Mouse (Mus musculus) G1E (cell line): ENCODE results near the gene Stim2. TPM values are rescaled to one million over a fixed set of nuclear protein-coding genes. Genes with fewer than 3 reads are reported as not detected.

ENCODE experiments used
- ATAC-seq: 2 replicates; pipeline ENCODE4 v1.8.0; 2016; ENCODE audit warnings: mild to moderate bottlenecking; ENCODE audit not compliant: insufficient number of reproducible peaks, poor library complexity, low FRiP score, severe bottlenecking; ENCODE audit errors: extremely low read depth
- DNase-seq: peaks from one replicate; pipeline ENCODE4 v3.0.0; 2012; ENCODE audit warnings: low spot score
- H3K27me3 ChIP-seq: 2 replicates; pipeline ENCODE4 v1.6.1; 2012; ENCODE audit warnings: mild to moderate bottlenecking, low read length, inconsistent platforms; ENCODE audit not compliant: insufficient read depth
- H3K36me3 ChIP-seq: replicated peaks from 2 replicates; pipeline ENCODE3; 2012; ENCODE audit warnings: mild to moderate bottlenecking, inconsistent platforms
- H3K4me1 ChIP-seq: 2 replicates; pipeline ENCODE4 v1.6.1; 2012; ENCODE audit warnings: low read depth, low read length, inconsistent platforms, mixed read lengths; ENCODE audit not compliant: insufficient read depth
- H3K4me3 ChIP-seq: 2 replicates; pipeline ENCODE4 v1.5.1; 2012; ENCODE audit warnings: low read depth, mild to moderate bottlenecking, inconsistent platforms, low read length, moderate library complexity, mixed read lengths
- H3K9me3 ChIP-seq: replicated peaks from 2 replicates; pipeline ENCODE4 v1.6.1; 2012; ENCODE audit warnings: inconsistent platforms
- CTCF ChIP-seq: IDR thresholded peaks from 2 replicates; pipeline ENCODE4 v1.5.1; 2012; ENCODE audit warnings: low read depth, low read length, inconsistent platforms, mixed read lengths
- GATA1 ChIP-seq: IDR thresholded peaks from 2 replicates; pipeline ENCODE4 v1.6.1; 2012; ENCODE audit warnings: borderline replicate concordance, low read length, inconsistent platforms, mixed read lengths
- GATA2 ChIP-seq: IDR thresholded peaks from 2 replicates; pipeline ENCODE4 v1.6.1; 2012; ENCODE audit warnings: low read depth, low read length, inconsistent platforms, borderline replicate concordance
- POLR2AphosphoS5 ChIP-seq: IDR thresholded peaks from 2 replicates; pipeline ENCODE4 v1.6.1; 2012; ENCODE audit warnings: low read depth, low read length, inconsistent platforms; ENCODE audit not compliant: insufficient replicate concordance
- TAL1 ChIP-seq: conservative IDR thresholded peaks from 2 replicates; pipeline ENCODE4 v1.6.1; 2012; ENCODE audit warnings: low read depth, low read length, inconsistent platforms, mixed read lengths
- polyA plus RNA-seq: library from polyadenylated mRNA; stranded (reverse); fragments of >175 nt; gene quantifications from 2 replicates; pipeline ENCODE4 v1.2.3, GENCODE M21; 2012
- total RNA-seq, 2 experiments: library from RNA; stranded (forward) in 1 of 2; stranded (reverse) in 1 of 2; fragments of 200-1000 nt in 1 of 2; fragments of >200 nt in 1 of 2; fragmentation: Nextera tagmentation in 1 of 2; gene quantifications; 2 replicates each; pipeline ENCODE4 v1.2.3; 2014 to 2017

The Stim2 gene
- total and polyA plus RNA-seq, 3 experiments, result 11.2 to 22.9 (median 12.0) TPM

GRCm38 (mm10) chr5:53987496-53987895 lies 10.8 kb upstream of the Stim2 start:
- Histone ChIP-seq H3K4me1 (no peaks in the 10 kb centered on the region), H3K9me3 (no peaks in the 10 kb centered on the region), H3K27me3 (peaks cover 12% of the 10 kb centered on the region), H3K4me3 (no peak overlapping the region), H3K36me3 (no peaks in the 10 kb centered on the region)
- DNase-seq (no peak), ATAC-seq (no peak)
- TF ChIP-seq GATA2 (no peak), GATA1 (no peak), TAL1 (no peak), POLR2AphosphoS5 (no peak), CTCF (no peak)

GRCm38 (mm10) chr5:53988053-53988452 lies 10.2 kb upstream of the Stim2 start:
- Histone ChIP-seq H3K4me3 (no peak overlapping the region), H3K36me3 (no peaks in the 10 kb centered on the region), H3K4me1 (0 out of 2 replicates have a peak, but pooled peaks cover under 1% of the 10 kb centered on the region), H3K27me3 (peaks cover 14% of the 10 kb centered on the region), H3K9me3 (no peaks in the 10 kb centered on the region)
- no peak for DNase-seq
- no peak for TF ChIP-seq CTCF
- no peak for TF ChIP-seq TAL1
- no peak for TF ChIP-seq POLR2AphosphoS5
- no peak for ATAC-seq

GRCm38 (mm10) chr5:53992616-53993015 lies 5.7 kb upstream of the Stim2 start:
- TF ChIP-seq GATA1 (no peak), TAL1 (no peak), CTCF (no peak), POLR2AphosphoS5 (no peak), GATA2 (no peak)
- no peak for ATAC-seq
- peaks cover 10% of the 10 kb centered on the region for H3K27me3 ChIP-seq

GRCm38 (mm10) chr5:53994576-53994975 lies 3.7 kb upstream of the Stim2 start:
- TF ChIP-seq CTCF (no peak), TAL1 (no peak), GATA1 (no peak), GATA2 (no peak), POLR2AphosphoS5 (no peak)
- Histone ChIP-seq H3K4me1 (peaks cover 38% of the 10 kb centered on the region), H3K36me3 (no peaks in the 10 kb centered on the region), H3K27me3 (peaks cover 9% of the 10 kb centered on the region), H3K4me3 (no peak overlapping the region), H3K9me3 (no peaks in the 10 kb centered on the region)
- no peak for DNase-seq
- ATAC-seq, result no peak

More at GRCm38 (mm10) chr5:53992616-53993015, 5.7 kb upstream of the Stim2 start:
- DNase-seq, result no peak
- no peaks in the 10 kb centered on the region for H3K36me3 ChIP-seq
- no peak overlapping the region for H3K4me3 ChIP-seq
- peaks cover 28% of the 10 kb centered on the region for H3K4me1 ChIP-seq
- no peaks in the 10 kb centered on the region for H3K9me3 ChIP-seq

- DNase-seq (peak; percentile 63), ATAC-seq (peak; percentile 37; the same call in 1 of the 2 replicates)
- no peaks in the 10 kb centered on the region for H3K36me3 ChIP-seq
- peaks cover 9% of the 10 kb centered on the region for H3K27me3 ChIP-seq
- TF ChIP-seq CTCF, result no peak
- TF ChIP-seq GATA1, result no peak
- no peak for TF ChIP-seq POLR2AphosphoS5
- TF ChIP-seq TAL1, result no peak
- TF ChIP-seq GATA2, result no peak
- peaks cover 45% of the 10 kb centered on the region for H3K4me1 ChIP-seq
- peak overlapping the region; percentile 72 for H3K4me3 ChIP-seq
- H3K9me3 ChIP-seq, result no peaks in the 10 kb centered on the region
These were observed 3.0 kb upstream of the Stim2 start for GRCm38 (mm10) chr5:53995316-53995715.

GRCm38 (mm10) chr5:53996822-53997221 lies 1.5 kb upstream of the Stim2 start:
- DNase-seq (no peak), ATAC-seq (no peak)
- H3K27me3 ChIP-seq, result peaks cover 9% of the 10 kb centered on the region
- no peak overlapping the region for H3K4me3 ChIP-seq
- TF ChIP-seq GATA2 (no peak), CTCF (no peak), GATA1 (no peak), POLR2AphosphoS5 (no peak), TAL1 (no peak)
- no peaks in the 10 kb centered on the region for H3K9me3 ChIP-seq
- H3K4me1 ChIP-seq, result peaks cover 50% of the 10 kb centered on the region
- H3K36me3 ChIP-seq, result no peaks in the 10 kb centered on the region
